Mouse (Mus musculus) C2C12 (cell line): ENCODE measurements at regions not wholly inside any gene's neighbourhood (a gene's known extent, or its start where the extent isn't known, plus 50 kb on each side); places are given as distances from the start of the nearest gene placed in this dataset.

Source experiments
- H3K27me3 ChIP-seq: one replicate; pipeline ENCODE4 v1.6.1; 2011; ENCODE audit not compliant: control insufficient read depth, insufficient read depth, insufficient read length
- H3K36me3 ChIP-seq: one replicate; pipeline ENCODE4 v1.6.1; 2011; ENCODE audit not compliant: control insufficient read depth, insufficient read depth
- H3K4me3 ChIP-seq: one replicate; pipeline ENCODE4 v1.5.1; 2011; ENCODE audit warnings: mild to moderate bottlenecking, control low read depth; ENCODE audit not compliant: poor library complexity, insufficient read depth, severe bottlenecking
- H3K79me2 ChIP-seq: one replicate; pipeline ENCODE4 v1.6.1; 2011; ENCODE audit not compliant: control insufficient read depth, insufficient read depth
- H3K79me3 ChIP-seq: one replicate; pipeline ENCODE4 v1.6.1; 2011; ENCODE audit warnings: low read depth, control low read depth
- H3ac ChIP-seq: one replicate; pipeline ENCODE3; 2011; ENCODE audit warnings: low read depth; ENCODE audit not compliant: control insufficient read depth, insufficient read length
- CEBPB ChIP-seq: IDR thresholded peaks from one replicate; pipeline ENCODE4 v1.6.1; 2011; ENCODE audit warnings: low read depth, mild to moderate bottlenecking, control low read depth, moderate library complexity
- CTCF ChIP-seq: IDR thresholded peaks from one replicate; pipeline ENCODE4 v1.5.1; 2011; ENCODE audit not compliant: control insufficient read depth, insufficient read depth, insufficient read length
- FOSL1 ChIP-seq: IDR thresholded peaks from one replicate; pipeline ENCODE4 v1.8.0; 2011; ENCODE audit warnings: mild to moderate bottlenecking, low read length; ENCODE audit not compliant: poor library complexity, insufficient read depth, severe bottlenecking
- MAX ChIP-seq: IDR thresholded peaks from one replicate; pipeline ENCODE4 v1.6.1; 2011; ENCODE audit warnings: mild to moderate bottlenecking, control low read depth
- MYOD1 ChIP-seq: IDR thresholded peaks from one replicate; pipeline ENCODE4 v1.6.1; 2011; ENCODE audit warnings: low read depth; ENCODE audit not compliant: control insufficient read depth, insufficient read length
- MYOG ChIP-seq: IDR thresholded peaks from one replicate; pipeline ENCODE4 v1.6.1; 2011; ENCODE audit not compliant: control insufficient read depth, insufficient read length; ENCODE audit errors: extremely low read depth
- USF1 ChIP-seq: IDR thresholded peaks from one replicate; pipeline ENCODE4 v1.6.1; 2011; ENCODE audit warnings: low read depth, mild to moderate bottlenecking, control low read depth, moderate library complexity

GRCm38 (mm10) chr6:100396311-100397200 lies 109.3 kb upstream of the Rybp start:
- H3K27me3 ChIP-seq = no peaks in the 10 kb centered on the region

GRCm38 (mm10) chr6:100390258-100390910 lies 103.1 kb upstream of the Rybp start:
- H3K36me3 ChIP-seq = no peaks in the 10 kb centered on the region
- TF ChIP-seq MYOD1 = no peak
- no peak for TF ChIP-seq MYOG
- no peak for TF ChIP-seq USF1
- TF ChIP-seq FOSL1 = no peak
- TF ChIP-seq CEBPB = no peak
- TF ChIP-seq MAX = no peak
- no peak for TF ChIP-seq CTCF
- H3K79me3 ChIP-seq = no peaks in the 10 kb centered on the region
- H3K4me3 ChIP-seq = no peak overlapping the region
- H3K27me3 ChIP-seq = no peaks in the 10 kb centered on the region
- H3ac ChIP-seq = no peak overlapping the region
- H3K79me2 ChIP-seq = no peaks in the 10 kb centered on the region

More at GRCm38 (mm10) chr6:100396311-100397200, 109.3 kb upstream of the Rybp start:
- TF ChIP-seq USF1 (no peak), CEBPB (no peak), MAX (no peak), CTCF (no peak), MYOG (no peak), MYOD1 (no peak), FOSL1 (no peak)
- Histone ChIP-seq H3K79me3 (no peaks in the 10 kb centered on the region), H3K4me3 (no peak overlapping the region), H3K79me2 (no peaks in the 10 kb centered on the region), H3ac (no peak overlapping the region), H3K36me3 (no peaks in the 10 kb centered on the region)

GRCm38 (mm10) chr6:100387042-100387441 lies 99.8 kb upstream of the Rybp start:
- Histone ChIP-seq H3K4me3 (no peak overlapping the region), H3K79me2 (no peaks in the 10 kb centered on the region), H3K27me3 (no peaks in the 10 kb centered on the region), H3K36me3 (no peaks in the 10 kb centered on the region), H3K79me3 (no peaks in the 10 kb centered on the region), H3ac (no peak overlapping the region)
- no peak for TF ChIP-seq USF1
- TF ChIP-seq MYOG = no peak
- no peak for TF ChIP-seq MYOD1
- TF ChIP-seq MAX = no peak
- TF ChIP-seq FOSL1 = no peak
- no peak for TF ChIP-seq CEBPB
- no peak for TF ChIP-seq CTCF

GRCm38 (mm10) chr6:100385640-100386039 lies 98.4 kb upstream of the Rybp start:
- no peak overlapping the region for H3K4me3 ChIP-seq
- H3K27me3 ChIP-seq = no peaks in the 10 kb centered on the region
- TF ChIP-seq MYOG (no peak), CEBPB (no peak), CTCF (no peak), MYOD1 (no peak), FOSL1 (no peak), MAX (no peak), USF1 (no peak)
- no peaks in the 10 kb centered on the region for H3K79me2 ChIP-seq
- H3ac ChIP-seq = no peak overlapping the region
- H3K79me3 ChIP-seq = no peaks in the 10 kb centered on the region
- H3K36me3 ChIP-seq = no peaks in the 10 kb centered on the region

- Histone ChIP-seq H3K79me3 (no peaks in the 10 kb centered on the region), H3ac (no peak overlapping the region), H3K27me3 (no peaks in the 10 kb centered on the region), H3K36me3 (no peaks in the 10 kb centered on the region), H3K79me2 (no peaks in the 10 kb centered on the region), H3K4me3 (no peak overlapping the region)
- TF ChIP-seq CTCF (no peak), USF1 (no peak), MYOG (no peak), MAX (no peak), FOSL1 (no peak), MYOD1 (no peak), CEBPB (no peak)
These were observed 93.8 kb upstream of the Rybp start for GRCm38 (mm10) chr6:100381046-100381445.
